Mouse (Mus musculus) lung, postnatal 36 days (tissue): ENCODE results near the gene Polr3a.

ENCODE experiments used
- DNase-seq: peaks from one replicate; pipeline ENCODE4 v3.0.0; 2022; ENCODE audit warnings: mixed read lengths

The Polr3a gene

GRCm38 (mm10) chr14:24486773-24487227, at the start of gene Polr3a, which contains the start of gene Rps24:
TSS of gene Polr3a (minus strand) at chr14:24487058.
TSS of gene Rps24 (plus strand) at chr14:24487125.
- peak; percentile 93 for DNase-seq

- no peak for DNase-seq
These were observed 48.1 kb upstream of the Polr3a start for GRCm38 (mm10) chr14:24534865-24535545.

- DNase-seq = no peak
These were observed 43.4 kb upstream of the Polr3a start for GRCm38 (mm10) chr14:24530228-24530627.

GRCm38 (mm10) chr14:24526440-24526839, 39.6 kb upstream of the Polr3a start:
- no peak for DNase-seq

- peak; percentile 50 for DNase-seq
These were observed 39.0 kb upstream of the Polr3a start for GRCm38 (mm10) chr14:24525677-24526415.

- DNase-seq = no peak
These were observed 38.3 kb upstream of the Polr3a start for GRCm38 (mm10) chr14:24525137-24525536.

- no peak for DNase-seq
These were observed 34.7 kb upstream of the Polr3a start for GRCm38 (mm10) chr14:24521597-24521996.

- no peak for DNase-seq
These were observed 25.8 kb upstream of the Polr3a start for GRCm38 (mm10) chr14:24512527-24513161.

GRCm38 (mm10) chr14:24510679-24511078, 23.8 kb upstream of the Polr3a start:
- DNase-seq = no peak

- no peak for DNase-seq
These were observed 23.4 kb upstream of the Polr3a start for GRCm38 (mm10) chr14:24510218-24510617.

- DNase-seq = no peak
These were observed 22.7 kb upstream of the Polr3a start for GRCm38 (mm10) chr14:24509557-24509956.

GRCm38 (mm10) chr14:24508070-24508773, 21.4 kb upstream of the Polr3a start:
- DNase-seq = no peak

- no peak for DNase-seq
These were observed 20.7 kb upstream of the Polr3a start for GRCm38 (mm10) chr14:24507452-24508069.

- no peak for DNase-seq
These were observed 14.4 kb upstream of the Polr3a start for GRCm38 (mm10) chr14:24501256-24501655.

- no peak for DNase-seq
These were observed 14.0 kb upstream of the Polr3a start for GRCm38 (mm10) chr14:24500845-24501186.

- DNase-seq = peak; percentile 83
These were observed 13.4 kb upstream of the Polr3a start for GRCm38 (mm10) chr14:24500091-24500844.

- DNase-seq = no peak
These were observed 12.6 kb upstream of the Polr3a start for GRCm38 (mm10) chr14:24499478-24499877.

- no peak for DNase-seq
These were observed 11.8 kb upstream of the Polr3a start for GRCm38 (mm10) chr14:24498561-24499255.

GRCm38 (mm10) chr14:24497443-24497842, 10.6 kb upstream of the Polr3a start:
- DNase-seq = no peak

GRCm38 (mm10) chr14:24496507-24496906, 9.6 kb upstream of the Polr3a start:
- no peak for DNase-seq

- DNase-seq = no peak
These were observed 6.4 kb upstream of the Polr3a start for GRCm38 (mm10) chr14:24493256-24493655.
